Mouse (Mus musculus): ENCODE measurements at regions not wholly inside any gene's neighbourhood (a gene's known extent, or its start where the extent isn't known, plus 50 kb on each side); places are given as distances from the start of the nearest gene placed in this dataset.
"Not testable (repeated sequence)": the region's sequence is repeated elsewhere in the genome, so short reads cannot be mapped to it uniquely, and the experiment has no call there.

DNA sequence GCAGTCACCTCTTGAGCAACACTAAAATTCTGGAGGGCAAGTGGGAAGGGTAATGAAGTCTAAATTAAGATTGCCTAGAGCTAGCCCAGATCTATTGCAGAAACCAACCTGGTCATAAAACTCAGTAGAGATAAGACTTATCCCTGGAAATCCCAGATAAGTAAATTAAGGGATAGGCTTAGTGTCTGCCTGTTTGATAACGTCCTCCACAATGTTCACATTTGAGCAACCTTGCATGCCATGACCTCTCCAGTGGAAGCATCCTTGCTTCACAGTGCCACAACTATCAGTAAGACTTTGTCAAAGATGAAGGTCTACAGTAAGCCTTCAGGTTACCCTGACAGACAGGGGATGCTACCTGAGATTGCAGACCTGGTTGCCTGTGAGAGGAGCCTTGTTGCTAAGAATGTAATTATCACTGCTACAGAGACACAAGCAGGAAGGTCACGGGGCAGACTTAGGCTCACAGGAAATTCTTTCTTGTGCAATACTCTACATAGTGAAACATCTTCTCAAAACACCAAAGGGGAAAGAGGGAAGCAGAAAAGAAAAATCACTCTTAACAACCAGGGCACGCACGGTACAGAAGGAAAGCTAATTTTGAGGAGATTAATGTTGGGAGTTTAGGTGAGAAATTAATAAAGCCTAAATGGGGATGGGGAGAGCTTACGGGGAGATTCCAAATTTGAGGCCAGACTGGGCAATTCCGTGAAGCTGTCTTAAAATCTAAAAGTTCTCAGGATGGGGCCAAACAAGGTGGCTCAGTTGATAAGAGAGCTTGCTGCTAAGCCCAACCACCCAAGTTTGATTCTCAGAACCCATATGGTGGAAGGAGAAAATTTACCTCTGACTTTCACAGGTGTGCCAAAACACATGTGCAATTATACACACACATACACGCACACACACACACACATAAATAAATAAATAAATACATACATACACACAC, 56.9 kb upstream of the Prdm9 start:
- peak; percentile 86 for ATAC-seq (replicated peaks; ENCODE audit: poor library complexity)

- ATAC-seq (replicated peaks; ENCODE audit: poor library complexity) = peak; percentile 69
Observed at GRCm38 (mm10) chr17:15622913-15623312, 58.8 kb upstream of the Prdm9 start.

DNA sequence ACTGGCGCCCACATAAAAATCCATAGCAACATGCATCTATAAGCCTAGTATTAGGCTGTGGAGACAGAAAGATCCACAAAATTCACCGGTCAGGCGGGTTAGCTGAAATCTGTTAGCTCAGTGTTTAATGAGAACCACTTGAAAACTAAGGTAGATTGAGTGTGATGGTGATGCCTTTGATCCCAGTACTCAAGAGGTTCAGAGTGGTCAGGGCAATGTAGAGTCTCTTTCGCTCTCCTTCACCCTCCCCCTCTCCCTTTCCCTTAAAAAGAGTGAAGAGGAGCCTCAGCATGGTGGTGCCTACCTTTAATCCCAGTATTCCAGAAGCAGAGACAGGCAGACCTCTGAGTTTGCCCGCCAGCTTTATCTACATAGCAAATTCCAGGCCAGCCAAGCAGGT, 66.6 kb upstream of the Prdm9 start:
- no peak for ATAC-seq (replicated peaks; ENCODE audit: poor library complexity)

- peak; percentile 34; the same call in 1 of the 2 replicates for ATAC-seq (replicated peaks; ENCODE audit: poor library complexity)
Observed at GRCm38 (mm10) chr17:15631626-15632025, 67.5 kb upstream of the Prdm9 start.

- peak; percentile 80 for ATAC-seq (replicated peaks; ENCODE audit: poor library complexity)
Observed at GRCm38 (mm10) chr17:15632090-15632489, 67.9 kb upstream of the Prdm9 start.

- not testable (repeated sequence) for ATAC-seq (replicated peaks; ENCODE audit: poor library complexity)
Observed at GRCm38 (mm10) chr17:15639111-15639865, 65.5 kb upstream of the Chd1 start.

DNA sequence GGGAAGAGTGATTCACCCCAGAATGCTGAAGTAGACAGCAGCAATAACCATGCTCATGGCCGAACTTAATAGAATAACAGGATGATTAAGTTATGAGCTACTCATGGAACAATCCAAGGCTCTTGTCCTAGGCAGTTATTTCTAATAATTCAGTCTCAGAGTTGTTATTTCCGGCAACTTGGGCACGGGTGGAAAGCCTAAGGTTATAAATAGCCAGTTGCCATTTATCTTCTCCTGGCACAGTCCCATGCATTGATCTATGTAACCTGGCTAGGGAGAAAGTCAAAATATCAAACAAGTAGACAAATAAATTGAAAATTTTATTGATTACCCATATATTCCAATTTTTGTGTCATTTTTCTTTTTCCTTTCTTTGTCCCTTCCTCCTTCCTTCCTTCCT, 64.0 kb upstream of the Chd1 start:
- no peak for ATAC-seq (replicated peaks; ENCODE audit: poor library complexity)

GRCm38 (mm10) chr17:15641764-15642163, 63.0 kb upstream of the Chd1 start:
- ATAC-seq (replicated peaks; ENCODE audit: poor library complexity) = 0 out of 2 replicates have a peak, but pooled peaks have one; percentile 14

GRCm38 (mm10) chr17:15646768-15647167, 58.0 kb upstream of the Chd1 start:
- ATAC-seq (replicated peaks; ENCODE audit: poor library complexity) = no peak

DNA sequence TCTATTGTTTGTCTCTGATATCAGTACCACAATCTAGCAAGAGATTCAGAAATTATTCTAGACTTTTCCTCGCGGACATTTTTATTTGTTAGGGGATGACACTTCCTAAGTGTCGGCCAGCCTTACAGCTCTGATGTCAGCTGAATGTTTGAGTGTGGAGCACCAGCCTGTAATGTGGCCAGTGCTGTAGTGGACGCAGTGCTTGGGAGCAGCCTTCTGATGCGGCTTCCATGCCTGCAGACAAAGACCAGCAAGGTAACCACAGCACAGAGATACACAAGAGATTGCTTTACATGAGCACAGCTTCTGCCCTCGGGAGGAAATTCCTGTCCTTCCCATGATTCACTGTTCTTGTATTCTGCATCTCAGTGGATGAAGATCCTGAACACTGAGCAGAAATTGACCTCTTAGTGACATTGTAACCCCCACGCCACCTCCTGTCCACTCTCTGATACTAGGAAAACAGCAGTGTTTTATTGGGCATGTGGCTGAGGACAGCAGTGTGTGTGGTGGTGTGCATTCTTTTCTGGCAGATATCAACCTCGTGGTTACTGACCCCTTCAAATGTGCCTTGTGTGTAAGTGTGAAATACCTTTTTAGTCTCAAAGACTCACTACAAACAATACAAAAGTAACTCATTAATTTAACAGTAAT, 54.6 kb upstream of the Chd1 start:
- no peak for ATAC-seq (replicated peaks; ENCODE audit: poor library complexity)

GRCm38 (mm10) chr17:15651869-15652268, 52.9 kb upstream of the Chd1 start:
- ATAC-seq (replicated peaks; ENCODE audit: poor library complexity) = peak; percentile 34

Measured in megakaryocyte progenitor cell, adult 5-6 weeks (primary cell).